Mouse (Mus musculus): ENCODE measurements around the gene Pygo2.

DNA sequence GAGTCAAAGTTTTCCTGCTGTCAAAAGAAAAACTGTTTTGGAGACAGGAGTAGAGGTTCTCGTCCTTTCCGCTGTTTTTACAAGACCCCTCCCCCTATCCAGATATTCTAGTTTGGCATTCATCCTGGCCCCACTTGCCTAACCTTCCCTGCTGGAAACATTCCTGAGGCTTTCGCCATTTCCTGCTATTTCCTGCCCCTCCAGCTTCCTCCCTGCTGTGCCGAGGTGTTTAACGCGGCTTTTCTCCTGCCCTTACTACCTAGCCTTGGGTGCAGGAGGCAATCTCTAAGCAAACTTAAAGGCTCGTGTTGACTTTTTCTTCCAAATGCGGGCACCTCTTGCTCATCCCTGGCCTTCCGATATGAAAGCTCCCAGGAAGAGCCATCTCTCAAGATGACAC, 10.4 kb upstream of the Pygo2 start:
- no peak for TF ChIP-seq CTCF (IDR thresholded peaks at IDR 0.05; ENCODE audit: borderline replicate concordance, insufficient read depth, low read depth, low read length)
- TF ChIP-seq POLR2A (IDR thresholded peaks at IDR 0.05; ENCODE audit: borderline replicate concordance, insufficient read depth, low read length) = no peak
